Mouse (Mus musculus): Measurements from ENCODE around the gene Rnf149. TPM values are rescaled to one million over a fixed set of nuclear protein-coding genes. Genes with fewer than 3 reads are reported as not detected.

The Rnf149 gene
- total RNA-seq, 2 experiments from 2014 or later = 30.9 to 31.1 TPM

DNA sequence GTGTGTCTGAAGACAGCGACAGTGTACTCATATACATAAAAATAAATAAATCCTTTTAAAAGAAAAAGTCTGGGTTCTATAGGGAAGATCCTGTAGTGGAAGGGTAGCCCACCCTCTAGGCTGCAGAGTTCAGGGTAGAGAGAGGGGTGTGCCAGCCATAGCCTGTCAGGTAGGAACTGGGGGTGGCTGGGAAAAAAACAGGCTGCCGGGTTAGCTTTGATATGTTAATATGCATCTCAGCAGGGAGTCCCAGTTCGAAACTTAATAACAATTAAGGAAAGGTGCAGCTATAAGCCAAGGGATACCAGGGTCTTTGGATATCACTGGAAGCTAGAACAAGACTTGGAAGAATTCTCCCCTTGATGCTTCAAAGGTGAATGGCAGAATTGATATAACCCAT lies 43.3 kb downstream of the Rnf149 start:
- no peak for DNase-seq (ENCODE audit: extremely low spot score in 1 of 2, low spot score in 1 of 2)

DNA sequence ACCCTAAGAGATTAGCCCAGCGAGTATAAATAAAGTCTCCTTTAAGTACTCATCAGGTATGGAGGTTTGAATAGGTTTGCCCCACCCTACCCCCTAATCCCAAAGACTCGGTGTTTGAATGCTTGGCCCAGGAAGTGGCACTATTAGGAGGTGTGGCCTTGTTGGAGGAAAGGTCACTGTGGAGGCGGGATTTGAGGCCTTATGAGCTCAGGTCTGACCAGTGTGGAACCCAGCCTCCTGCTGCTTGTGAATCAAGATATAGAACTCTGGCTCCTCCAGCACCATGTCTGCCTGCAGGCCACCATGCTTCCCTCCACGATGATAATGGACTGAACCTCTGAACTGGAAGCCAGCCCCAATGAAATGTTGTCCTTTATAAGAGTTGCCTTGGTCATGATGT lies 46.2 kb downstream of the Rnf149 start:
- no peak for DNase-seq (ENCODE audit: extremely low spot score in 1 of 2, low spot score in 1 of 2)

DNA sequence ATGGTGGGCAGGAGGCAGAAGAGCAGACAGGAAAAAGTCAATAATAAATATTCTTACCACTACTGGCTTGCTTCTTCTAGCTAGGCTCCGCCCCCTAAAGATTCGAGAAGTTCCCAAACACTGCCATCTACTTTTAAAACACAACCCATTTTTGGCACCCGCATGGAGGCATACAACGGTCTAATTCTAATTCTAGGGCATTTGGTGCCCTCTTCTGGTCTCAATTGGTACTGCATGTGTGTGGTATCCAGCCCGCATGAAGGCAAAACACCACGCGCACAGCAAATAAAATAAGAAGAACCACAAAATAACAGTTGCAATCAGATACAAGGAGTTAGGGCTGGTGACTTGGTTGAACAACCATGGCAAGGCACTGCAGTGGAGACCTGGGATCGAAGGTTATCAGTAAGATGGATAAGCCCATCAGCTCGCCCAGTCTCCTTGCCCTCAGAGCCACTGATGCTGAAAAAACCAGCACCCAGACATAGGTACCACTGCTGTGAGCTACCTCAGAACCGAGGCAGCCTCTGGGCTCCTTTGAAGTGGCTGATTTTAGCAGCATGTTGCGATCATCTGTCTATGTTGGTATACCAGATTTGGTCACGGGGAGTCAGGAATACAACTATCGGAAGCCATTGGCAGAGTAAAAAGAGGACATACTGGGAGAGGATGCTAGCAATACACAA lies 46.8 kb downstream of the Rnf149 start:
- peak; percentile 68 to 95 for DNase-seq (ENCODE audit: extremely low spot score in 1 of 2, low spot score in 1 of 2)

DNA sequence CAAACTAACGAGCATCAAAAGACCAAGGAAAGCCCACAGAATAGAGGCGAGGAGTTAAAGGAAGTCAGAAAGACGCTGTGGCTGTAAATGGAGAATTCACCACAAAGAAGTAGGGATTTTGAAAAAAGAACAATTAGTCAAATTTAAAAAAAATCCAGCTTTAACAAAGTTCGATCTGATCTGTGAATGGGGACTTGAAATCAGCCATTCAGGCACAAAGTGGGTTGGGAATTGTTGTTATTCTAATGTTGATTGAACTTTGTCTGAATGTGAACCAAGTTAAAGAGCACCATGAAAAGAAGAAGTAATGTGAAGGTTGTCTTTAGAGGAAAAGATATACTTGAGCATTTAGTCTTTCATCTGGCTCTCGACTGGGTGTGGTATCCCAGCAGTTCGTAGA lies 48.9 kb downstream of the Rnf149 start:
- no peak for DNase-seq (ENCODE audit: extremely low spot score in 1 of 2, low spot score in 1 of 2)

GRCm38 (mm10) chr1:39527432-39527831 lies 49.8 kb downstream of the Rnf149 start:
- peak; percentile 46 to 79 for DNase-seq (ENCODE audit: extremely low spot score in 1 of 2, low spot score in 1 of 2)

- no peak for DNase-seq (ENCODE audit: extremely low spot score in 1 of 2, low spot score in 1 of 2)
These were observed 50.6 kb downstream of the Rnf149 start for GRCm38 (mm10) chr1:39526371-39527167.

- DNase-seq (ENCODE audit: extremely low spot score in 1 of 2, low spot score in 1 of 2) = no peak
These were observed 51.4 kb downstream of the Rnf149 start for GRCm38 (mm10) chr1:39525763-39526162.

GRCm38 (mm10) chr1:39522519-39522918 lies 54.7 kb downstream of the Rnf149 start:
- DNase-seq (ENCODE audit: extremely low spot score in 1 of 2, low spot score in 1 of 2) = no peak

DNA sequence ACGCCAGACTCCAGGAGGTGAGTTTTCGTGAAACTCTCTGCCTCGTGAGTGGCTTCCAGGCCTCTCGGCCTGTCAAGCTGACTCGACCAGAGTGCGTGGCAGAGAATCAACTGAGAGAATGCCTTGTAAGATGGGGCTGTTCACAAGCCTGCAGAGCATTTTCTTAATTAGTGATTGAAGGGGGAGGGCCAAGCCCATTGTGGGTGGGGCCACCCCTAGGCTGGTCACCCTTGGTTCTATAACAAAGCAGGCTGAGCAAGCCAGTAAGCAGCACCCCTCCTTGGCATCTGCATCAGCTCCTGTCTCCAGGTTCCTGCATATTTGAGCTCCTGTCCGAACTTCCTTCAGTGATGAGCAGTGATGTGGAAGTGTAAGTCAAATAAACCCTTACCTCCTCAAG lies 55.9 kb downstream of the Rnf149 start:
- no peak for DNase-seq (ENCODE audit: extremely low spot score in 1 of 2, low spot score in 1 of 2)

DNA sequence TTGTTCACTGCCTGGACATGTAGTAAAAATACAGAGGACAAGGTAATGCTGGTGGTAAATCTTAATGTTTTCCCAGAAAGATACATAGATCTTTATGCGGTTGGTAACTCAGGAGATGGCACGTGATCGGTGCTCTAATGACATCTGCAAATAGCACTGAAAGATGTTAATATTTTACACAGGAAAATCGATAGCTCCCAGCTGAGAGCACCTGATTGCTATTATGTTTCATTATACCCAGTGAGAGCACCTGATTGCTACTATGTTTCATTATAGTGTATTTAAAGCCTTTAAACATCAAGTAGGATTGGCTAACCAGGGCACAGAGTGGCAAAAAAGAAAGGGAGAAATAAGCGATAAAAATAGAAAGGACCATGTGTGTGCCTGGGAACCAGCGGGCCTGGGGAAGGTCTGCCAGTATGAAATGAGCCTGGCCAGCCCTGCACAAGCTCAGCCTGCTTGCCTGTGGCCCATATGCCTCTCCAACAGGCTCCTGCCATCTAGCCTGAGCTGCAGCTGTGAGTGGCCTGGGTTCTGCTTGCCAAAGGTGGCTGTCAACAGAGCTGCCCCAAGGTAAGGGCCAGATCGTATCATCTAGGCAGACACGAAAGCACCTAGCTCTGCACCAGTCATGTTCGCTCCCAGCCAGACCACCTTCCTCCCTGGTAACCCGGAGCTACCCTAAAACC lies 61.8 kb downstream of the Rnf149 start:
- DNase-seq (ENCODE audit: extremely low spot score in 1 of 2, low spot score in 1 of 2) = no peak

GRCm38 (mm10) chr1:39512183-39512582 lies 65.0 kb downstream of the Rnf149 start:
- no peak for DNase-seq (ENCODE audit: extremely low spot score in 1 of 2, low spot score in 1 of 2)

- DNase-seq (ENCODE audit: extremely low spot score in 1 of 2, low spot score in 1 of 2) = no peak
These were observed 65.4 kb downstream of the Rnf149 start for GRCm38 (mm10) chr1:39511775-39512174.

DNA sequence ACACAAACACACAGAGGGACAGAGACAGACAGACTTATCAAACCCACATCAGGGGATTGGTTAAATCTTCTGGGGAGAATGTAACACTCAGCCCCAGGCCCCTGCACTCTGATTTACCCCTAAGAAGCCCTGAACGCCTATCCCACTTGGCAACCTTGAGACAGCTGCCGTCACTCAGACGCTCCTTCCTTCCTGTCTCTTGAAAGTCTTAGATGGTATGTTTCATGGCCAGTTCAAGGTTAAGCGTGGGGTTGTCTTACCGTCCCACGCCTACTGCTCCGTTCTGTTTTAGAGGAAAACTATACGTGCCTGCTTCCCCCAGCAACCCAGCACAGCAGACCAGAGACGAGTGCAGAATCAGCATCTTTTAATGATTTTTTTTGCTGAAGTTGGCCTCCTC lies 71.6 kb downstream of the Rnf149 start:
- DNase-seq (ENCODE audit: extremely low spot score in 1 of 2, low spot score in 1 of 2) = no peak

GRCm38 (mm10) chr1:39504261-39504660 lies 72.9 kb downstream of the Rnf149 start:
- no peak for DNase-seq (ENCODE audit: extremely low spot score in 1 of 2, low spot score in 1 of 2)

DNA sequence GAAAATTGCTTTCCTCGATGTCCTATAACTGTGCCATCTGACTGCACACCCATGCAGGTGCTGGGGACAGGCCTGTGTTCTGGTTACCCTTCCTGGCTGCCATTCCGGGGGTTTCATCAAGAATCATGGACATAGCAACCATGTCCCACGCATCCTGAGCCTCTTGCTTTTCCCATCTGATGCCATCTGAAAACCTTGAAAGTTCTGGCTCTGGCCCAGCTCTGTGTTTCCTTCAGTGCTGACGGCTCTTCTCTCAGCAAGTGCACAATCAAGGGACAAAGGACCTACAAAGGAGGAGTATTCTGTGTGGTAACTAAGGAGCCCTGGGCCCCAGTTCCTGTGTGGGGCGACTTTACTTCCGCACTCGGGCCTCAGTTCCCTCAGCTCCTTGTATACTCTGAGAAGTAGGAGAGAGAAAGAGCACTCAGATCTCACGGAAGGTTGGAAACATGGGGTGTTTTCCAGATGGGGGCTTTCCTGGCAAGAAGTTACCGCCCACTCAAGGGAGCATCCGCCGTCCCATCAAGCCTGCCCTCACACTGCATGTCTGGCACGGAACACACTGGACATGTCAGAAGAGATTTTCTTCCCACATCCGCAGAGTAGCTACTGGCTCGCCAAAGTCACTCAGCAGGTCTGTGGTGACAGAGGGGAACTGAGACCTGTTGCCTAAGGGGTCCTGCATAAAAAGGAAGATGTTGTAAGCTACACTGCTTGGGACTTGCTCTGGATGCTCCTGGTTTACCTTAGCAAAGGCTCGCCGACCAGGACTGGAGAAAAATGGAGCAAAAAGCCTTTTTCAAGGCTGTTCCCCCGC lies 74.2 kb downstream of the Rnf149 start:
- DNase-seq (ENCODE audit: extremely low spot score in 1 of 2, low spot score in 1 of 2) = peak in 1 of 2 experiments; percentile 20

Other genes starting within 250 kb of the Rnf149 start
- 100 to 1,000 TPM; 535 to 544 TPM for gene Rpl31, start 209.6 kb downstream of the Rnf149 start, total RNA-seq (2021)
- gene Tbc1d8, start 98.7 kb downstream of the Rnf149 start, total RNA-seq (2021) = 10 to 100 TPM; 11.4 to 12.7 TPM
- 10 to 100 TPM; 22.0 to 22.9 TPM for gene Cnot11, start 42.4 kb downstream of the Rnf149 start, total RNA-seq (2021)
- gene Creg2, start 74.1 kb upstream of the Rnf149 start, total RNA-seq (2021) = 10 to 100 TPM; 84.2 to 90.8 TPM
- under 1 TPM; 0.19 to 0.54 TPM for gene Rfx8, start 143.6 kb upstream of the Rnf149 start, total RNA-seq (2021)
- gene Gm3646, start 227.9 kb upstream of the Rnf149 start, total RNA-seq (2021) = not detected

Measured in layer of hippocampus, postnatal 25 days (tissue).